Mouse (Mus musculus) spleen, postnatal 14 days (tissue): Measurements from ENCODE around the gene Gm14296.
"Not testable (repeated sequence)": the region's sequence is repeated elsewhere in the genome, so short reads cannot be mapped to it uniquely, and the experiment has no call there.

Source experiments
- DNase-seq, 2 experiments: peaks; one replicate each; pipeline ENCODE4 v3.0.0; 2021 to 2022; ENCODE audit warnings: low spot score in 2 of 2

The Gm14296 gene

DNA sequence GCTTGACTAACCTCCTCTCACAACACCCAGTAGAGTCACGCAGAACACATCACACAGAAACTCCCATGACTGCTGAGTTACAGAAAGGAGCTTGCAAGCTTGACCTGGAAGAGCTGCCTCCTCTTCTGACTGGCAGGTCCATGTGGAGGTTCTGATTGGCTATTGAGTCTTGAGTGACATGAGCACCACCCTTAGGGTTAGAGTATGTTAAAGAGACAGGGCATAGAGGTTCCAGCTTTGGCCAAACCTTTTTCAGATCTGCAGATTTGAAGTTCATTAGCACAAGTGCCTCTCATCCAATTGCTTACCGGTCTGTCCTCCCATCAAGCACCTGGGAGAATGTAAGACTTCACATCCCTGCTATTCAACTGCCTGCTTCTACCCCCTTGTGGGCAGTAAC is at the start of gene Gm14296:
Gene Gm14296, minus strand, starts transcription at position 101 of the 400 bp plus-strand sequence.
- not testable (repeated sequence) for DNase-seq

DNA sequence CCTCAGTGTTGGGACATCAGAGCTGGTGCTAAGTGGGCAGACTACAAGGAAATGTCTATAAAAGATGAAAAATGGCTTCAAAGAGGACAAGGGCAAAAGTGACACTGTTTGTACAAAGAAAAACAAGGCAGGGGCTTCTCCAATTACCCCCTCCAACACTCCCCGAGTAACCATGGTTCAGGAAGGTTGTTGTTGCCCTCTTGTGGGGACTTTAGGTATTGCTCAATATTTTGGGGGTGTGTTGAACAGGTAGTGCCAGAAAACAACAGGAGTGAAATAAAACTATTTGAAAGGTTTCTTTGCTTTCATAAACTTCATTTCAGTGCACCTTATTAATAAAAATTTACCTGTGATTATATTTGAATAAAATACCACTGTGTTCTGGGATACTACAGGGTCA is 22.1 kb downstream of the Gm14296 start:
- not testable (repeated sequence) for DNase-seq
